9 mouse cellular contexts compared by ENCODE assay signal in the genomic region with DNA sequence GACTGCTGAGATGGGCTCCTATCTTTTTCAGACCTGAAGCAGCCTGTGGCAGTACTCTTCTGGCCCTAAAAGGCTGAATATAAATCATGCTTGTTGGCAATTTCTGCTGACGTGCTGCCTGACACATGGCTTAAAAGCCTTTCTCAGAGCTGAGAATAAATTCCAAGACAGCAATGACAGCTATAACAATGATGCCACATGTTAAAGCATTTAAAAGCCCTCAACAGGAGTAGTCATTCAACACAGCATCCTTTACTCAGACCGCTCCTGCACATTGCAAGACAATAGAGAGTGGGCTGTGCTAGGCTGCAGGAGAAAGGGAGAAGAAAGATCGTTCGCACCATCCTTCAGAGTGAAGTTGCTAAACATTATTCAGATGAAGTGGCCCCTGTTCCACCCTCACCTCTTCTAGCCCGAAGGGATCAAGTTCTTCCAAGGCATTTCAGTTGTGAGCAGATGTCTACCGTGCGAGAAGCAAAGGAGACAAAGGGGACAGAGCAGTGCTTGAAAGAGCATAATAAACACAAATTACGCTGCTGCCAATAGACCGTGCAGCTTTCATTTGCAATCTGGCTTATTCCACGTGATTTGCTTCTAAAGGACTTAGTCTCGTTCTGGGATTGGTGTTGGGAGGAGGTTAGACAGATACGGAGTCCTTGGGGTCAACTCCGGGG.
DNase-seq lines count a peak whose midpoint lies in the region; TF ChIP-seq lines count a peak whose summit lies in the region.
"Had no signal": no experiment of that assay in that cellular context is flagged by ENCODE, and none has a peak within 500 bp of the region (broad histone marks: within the 10 kb centered on the region; RNA-seq: fewer than 3 reads in every experiment).

No protein-coding gene starts in this region.

- no peak for TF ChIP-seq POLR2A in brain, embryonic 14.5 days (IDR thresholded peaks at IDR 0.05; ENCODE audit: borderline replicate concordance, extremely low read depth, insufficient read depth, insufficient read length, poor library complexity, severe bottlenecking)

- TF ChIP-seq CTCF in brain, embryonic 14.5 days (IDR thresholded peaks at IDR 0.05; ENCODE audit: borderline replicate concordance, extremely low read depth, insufficient read depth, insufficient read length): no peak

- H3K36me3 ChIP-seq in limb, embryonic 10.5 days: no peaks in the 10 kb centered on the region
- H3K36me3 ChIP-seq: liver, embryonic 15.5 days had no signal

- WGBS in limb, embryonic 10.5 days: 64% methylated on average over 13 of the region's 13 CpGs

- H3K27me3 ChIP-seq in limb, embryonic 10.5 days (ENCODE audit: low read depth, poor library complexity, severe bottlenecking): no peaks in the 10 kb centered on the region
- H3K27me3 ChIP-seq: liver, embryonic 15.5 days had no signal

- H3K4me3 ChIP-seq in limb, embryonic 10.5 days: no peak overlapping the region
- H3K4me3 ChIP-seq: liver, embryonic 15.5 days had no signal

- H3K9me3 ChIP-seq in limb, embryonic 10.5 days (replicated peaks): no peaks in the 10 kb centered on the region
- H3K9me3 ChIP-seq: liver, embryonic 15.5 days had no signal

- H3K27ac ChIP-seq in limb, embryonic 10.5 days: peak overlapping the region; percentile 38; the same call in 1 of the 2 replicates
- H3K27ac ChIP-seq: liver, embryonic 15.5 days had no signal

- peak; percentile 14 to 20 for DNase-seq in cerebellum, postnatal 14 days
- DNase-seq in cerebellum, adult 11 months: no peak
- peak; percentile 94 for DNase-seq in brain, embryonic 14.5 days (ENCODE audit: low read depth)
- DNase-seq in heart, postnatal 10 days: peak; percentile 15 to 16
- DNase-seq in limb, embryonic 10.5 days (ENCODE audit: low spot score): no peak
- no peak for DNase-seq in thymus, postnatal 10 days (ENCODE audit: low spot score in 2 of 2)
- no peak for DNase-seq in gastrocnemius, postnatal 10 days
- no peak for DNase-seq in lung, postnatal 36 days

- intact Hi-C loops in heart, postnatal 10 days (cut with DNase I): loop anchor here (5.0 kb wide), 1 partner anchor 67 kb away; no protein-coding TSS in a partner anchor

- H3K4me1 ChIP-seq in limb, embryonic 10.5 days: peaks cover 7% of the 10 kb centered on the region
- H3K4me1 ChIP-seq: liver, embryonic 15.5 days had no signal

Comparison
In these comparisons a context has a peak if more than half of its experiments do, and no peak if none do; other contexts are left out.
1. DNase-seq: peak in cerebellum, postnatal 14 days (2 of 2), brain, embryonic 14.5 days (single experiment) and heart, postnatal 10 days (2 of 2); none in cerebellum, adult 11 months (single experiment), limb, embryonic 10.5 days (single experiment), thymus, postnatal 10 days (0 of 2), gastrocnemius, postnatal 10 days (single experiment) and lung, postnatal 36 days (single experiment).